Mouse (Mus musculus) heart, adult 9 months (tissue): ENCODE measurements around the gene Vcp.
A peak's percentile ranks its signal among the peaks of the same experiment; 100 is the strongest.

Source experiments
- DNase-seq, 2 experiments: peaks; one replicate each; pipeline ENCODE4 v3.0.0; 2022; ENCODE audit warnings: low spot score in 2 of 2

Vcp gene

DNA sequence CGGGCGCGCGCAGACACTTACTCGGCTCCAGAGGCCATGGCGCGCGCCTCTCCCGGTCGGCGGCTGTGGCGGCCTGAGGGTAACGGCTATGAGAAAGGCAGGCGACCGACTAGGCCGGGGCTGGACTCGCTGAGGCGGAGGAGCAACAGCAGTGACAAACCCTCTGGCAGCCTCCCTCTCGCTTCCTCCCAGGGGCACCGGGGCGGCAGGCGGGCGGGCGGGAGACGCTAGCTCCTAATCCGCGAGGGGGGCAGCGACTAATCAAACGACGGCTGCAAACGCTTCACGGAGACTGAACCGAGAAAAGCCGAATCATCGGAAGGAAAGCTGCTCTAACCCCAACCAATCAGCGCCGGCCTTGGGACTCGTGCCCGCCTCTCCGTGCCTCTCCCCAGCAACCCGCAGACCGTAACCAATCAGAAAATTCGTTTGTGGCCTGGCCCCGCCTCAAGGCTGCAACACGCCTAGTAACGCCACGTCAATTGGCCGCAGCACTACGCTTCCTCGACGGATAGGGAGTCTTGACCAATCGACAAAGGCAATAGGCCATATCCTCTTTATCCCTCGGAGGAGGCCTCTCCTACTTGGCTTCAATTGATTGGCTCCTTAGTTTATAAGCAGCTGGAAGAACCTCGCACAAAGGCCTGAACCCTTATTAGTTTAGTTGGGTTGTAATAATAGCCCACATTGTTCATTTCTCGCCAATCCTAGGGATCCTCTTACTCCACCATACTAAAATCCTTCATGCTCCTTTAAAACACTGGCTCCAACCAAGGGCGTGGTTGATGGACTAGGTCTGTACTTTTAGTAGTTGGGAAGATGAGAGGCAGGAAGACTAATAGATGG lies at the start of gene Vcp:
TSS of gene Vcp (minus strand) at position 367 of the 846 bp plus-strand sequence.
- DNase-seq, result peak; percentile 99

DNA sequence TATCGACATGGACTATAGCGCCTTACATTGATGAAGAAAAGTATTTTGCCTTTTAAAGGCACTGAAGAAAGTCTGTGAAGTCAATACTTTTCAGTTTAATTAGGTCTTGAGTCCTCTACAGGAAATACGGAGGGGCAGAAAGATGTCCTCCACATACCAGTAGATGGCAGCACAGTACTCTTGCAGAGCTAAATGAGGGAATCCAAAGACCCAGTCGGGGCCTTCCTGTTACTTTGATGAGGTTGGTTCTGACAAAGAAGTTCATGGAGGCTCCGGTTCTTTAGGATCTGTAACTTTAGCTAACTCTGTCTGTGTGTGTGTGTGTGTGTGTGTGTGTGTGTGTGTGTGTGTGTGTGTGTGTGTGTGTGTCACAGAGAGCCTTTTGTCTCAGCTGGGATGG lies 46.9 kb upstream of the Vcp start:
- DNase-seq, result peak; percentile 76 to 86

DNA sequence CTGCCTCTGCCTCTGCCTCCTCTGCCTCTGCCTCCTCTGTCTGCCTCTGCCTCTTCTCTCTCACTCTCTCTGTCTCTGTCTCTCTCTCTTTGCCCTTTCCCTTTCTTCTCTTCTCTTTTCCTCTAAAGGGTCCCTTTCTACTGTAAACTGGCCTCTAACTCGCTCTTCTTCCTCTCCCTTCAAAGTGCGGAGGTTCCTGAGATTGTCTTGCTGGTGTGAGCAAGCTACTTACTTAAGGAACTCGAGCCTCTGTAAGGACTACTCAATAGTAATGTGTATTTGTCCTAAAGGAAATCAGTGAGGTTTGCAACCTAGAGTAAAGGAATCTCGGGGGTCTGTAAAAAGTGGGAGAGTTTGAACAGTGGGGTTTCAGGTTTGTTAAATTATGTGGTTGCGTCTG lies 46.3 kb upstream of the Vcp start:
- no peak for DNase-seq

DNA sequence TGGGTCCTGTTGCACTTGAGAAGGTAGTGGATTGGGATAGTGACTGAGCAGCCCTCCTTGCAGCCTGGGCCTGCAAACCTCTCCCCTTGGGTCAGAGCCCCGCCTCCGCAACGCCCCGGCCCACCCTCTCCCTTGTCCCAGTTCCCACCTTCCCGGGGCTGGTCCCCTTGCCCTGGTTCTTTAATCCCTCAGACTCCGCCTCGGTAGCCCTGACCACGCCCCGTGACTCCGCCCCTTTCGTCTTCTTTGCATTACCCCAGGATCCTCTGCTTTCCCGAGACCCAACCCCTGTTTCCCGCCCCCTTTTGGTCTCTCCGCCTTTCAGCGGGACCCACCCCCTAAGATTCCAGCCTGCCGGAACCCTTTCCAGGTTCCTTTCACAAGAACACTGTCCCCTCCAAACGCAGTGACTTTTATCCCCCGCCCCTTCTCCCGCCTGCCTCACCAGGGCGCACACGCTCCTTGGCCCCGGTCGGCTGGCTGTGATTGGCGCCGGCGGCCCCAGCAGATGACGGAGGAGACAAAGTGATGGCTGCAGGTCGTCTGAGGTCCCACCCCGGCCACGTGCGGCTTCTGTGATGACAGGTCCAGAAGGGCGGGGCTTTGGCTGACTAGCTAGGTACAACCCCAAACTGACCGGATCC lies 45.5 kb upstream of the Vcp start, which contains the start of gene Fam214b:
TSS of gene Fam214b (minus strand) at position 562 of the 644 bp plus-strand sequence.
- DNase-seq, result peak; percentile 97 to 99

DNA sequence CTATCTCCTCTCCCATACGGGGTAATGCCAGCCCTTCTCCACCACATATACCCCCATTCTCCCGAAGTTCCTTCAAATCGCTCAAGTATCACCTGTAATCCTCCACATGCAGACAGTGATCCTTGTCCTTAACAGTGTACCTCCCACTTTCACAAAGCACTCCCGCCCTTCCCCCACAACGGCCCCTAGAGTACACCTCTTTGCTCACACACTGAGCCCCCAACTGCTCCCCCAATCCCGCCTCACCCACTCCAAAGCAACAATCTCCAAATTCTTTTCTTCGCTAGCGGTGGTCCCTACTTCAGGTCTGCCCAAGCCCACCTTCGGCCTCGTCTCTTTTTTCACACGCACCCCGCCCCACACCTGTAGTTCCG lies 45.0 kb upstream of the Vcp start:
- no peak for DNase-seq

DNA sequence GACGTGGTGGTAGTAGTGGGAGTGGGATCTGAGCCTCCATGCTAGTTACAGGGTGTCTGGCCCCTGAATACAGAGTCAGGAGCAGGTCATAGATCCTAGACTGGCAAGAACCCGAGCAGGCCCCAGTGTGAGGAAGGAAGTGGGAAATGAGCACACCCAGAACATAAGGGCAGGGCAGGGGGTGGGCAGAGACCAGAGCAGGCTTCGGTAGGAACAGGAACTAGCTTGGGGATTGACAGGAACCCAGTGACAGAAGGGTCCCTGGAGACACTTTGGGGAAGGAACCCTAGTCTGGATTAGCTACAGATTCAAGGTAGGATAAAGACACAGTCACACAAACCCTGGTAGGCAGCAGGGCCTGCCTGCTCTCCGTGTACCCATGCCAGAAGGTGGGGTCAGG lies 44.4 kb upstream of the Vcp start:
- DNase-seq, result peak; percentile 56 to 77

DNA sequence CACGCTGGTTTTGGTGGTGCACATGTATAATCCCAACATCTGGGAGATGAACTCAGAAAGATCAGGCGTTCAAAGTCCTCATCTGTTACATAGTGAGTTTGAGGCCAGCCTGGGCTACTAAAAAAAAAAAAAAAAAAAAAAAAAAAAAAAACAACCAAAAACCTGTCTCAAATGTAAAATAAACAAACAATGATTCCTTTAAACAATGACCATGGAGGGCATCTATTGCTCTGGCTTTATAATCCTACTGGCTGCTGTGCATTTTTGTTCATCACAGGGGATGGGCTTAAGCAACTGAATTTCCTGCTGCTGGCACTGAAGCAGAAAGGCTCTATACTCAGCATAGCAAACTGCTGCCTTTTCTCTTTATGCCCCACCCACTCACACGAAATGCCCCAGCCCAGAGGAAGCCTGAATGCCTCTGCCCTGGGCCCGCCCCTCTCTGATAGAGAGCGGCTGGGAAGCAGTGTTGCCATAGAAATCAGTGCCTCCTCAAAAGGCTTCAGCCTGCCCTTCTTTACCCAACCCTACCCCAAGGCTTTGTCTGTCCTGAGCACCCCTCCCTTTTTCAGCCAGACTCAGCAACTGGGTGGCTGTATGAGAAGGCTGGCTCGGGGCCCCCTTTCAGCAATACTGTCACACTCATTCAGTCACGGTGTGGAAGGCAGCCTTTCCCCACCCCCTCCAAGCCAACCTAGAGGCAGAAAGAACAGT lies 43.5 kb upstream of the Vcp start:
- DNase-seq, result peak; percentile 68 to 76

DNA sequence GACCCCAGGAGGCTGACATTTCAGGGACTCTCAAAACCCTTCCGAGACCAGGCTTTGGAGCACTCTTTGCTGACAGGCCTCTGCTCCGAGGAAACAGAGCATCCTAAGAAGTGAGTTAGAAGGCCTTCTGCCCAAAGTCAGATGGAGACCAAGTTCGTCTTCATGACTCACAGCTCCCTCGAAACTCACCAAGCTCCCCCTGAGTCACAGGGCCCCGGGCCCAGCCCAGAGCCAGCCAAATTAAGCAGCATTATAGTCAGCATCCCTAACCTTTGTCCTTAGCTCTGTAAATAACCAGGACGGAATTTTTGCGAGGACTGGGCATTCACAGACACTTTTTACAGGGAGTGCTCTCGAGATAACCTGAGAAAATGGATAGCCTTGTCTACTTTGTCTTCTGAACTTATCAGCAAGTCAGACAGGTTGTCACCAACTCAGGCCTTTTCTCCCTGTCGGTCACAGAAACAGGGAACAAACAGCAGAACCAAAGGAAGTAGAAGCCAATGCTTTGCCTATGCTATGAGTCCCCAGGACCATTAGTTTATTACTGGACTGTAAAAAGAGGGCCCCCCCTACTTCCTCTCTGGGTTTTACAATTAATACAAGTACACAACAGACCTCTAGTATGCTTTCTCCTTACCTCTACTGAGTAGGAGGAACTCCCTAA lies 40.7 kb upstream of the Vcp start:
- no peak for DNase-seq

DNA sequence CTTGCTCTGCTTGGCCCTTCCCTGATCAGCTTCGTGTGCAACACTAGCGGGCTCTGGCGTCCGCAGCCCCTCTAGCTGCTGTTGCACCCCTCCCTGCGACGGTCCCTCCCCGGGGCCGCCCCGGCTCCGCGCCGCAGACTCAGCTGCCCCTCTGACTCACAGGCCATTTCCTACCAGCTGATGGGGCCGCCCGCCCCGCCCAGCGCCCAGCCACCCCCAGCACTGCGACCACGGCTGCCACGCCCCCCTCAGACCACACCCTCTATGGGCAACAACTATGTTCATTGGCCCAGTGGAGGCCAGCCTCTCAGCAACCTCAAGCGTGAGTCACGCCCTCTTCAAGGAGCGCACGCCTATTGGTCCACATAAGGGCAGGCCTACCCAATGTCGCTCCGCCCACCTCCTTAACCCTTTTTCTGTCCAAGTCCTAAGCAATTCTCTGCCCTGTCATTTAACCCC lies 39.8 kb upstream of the Vcp start:
- DNase-seq, result peak; percentile 96 to 97

DNA sequence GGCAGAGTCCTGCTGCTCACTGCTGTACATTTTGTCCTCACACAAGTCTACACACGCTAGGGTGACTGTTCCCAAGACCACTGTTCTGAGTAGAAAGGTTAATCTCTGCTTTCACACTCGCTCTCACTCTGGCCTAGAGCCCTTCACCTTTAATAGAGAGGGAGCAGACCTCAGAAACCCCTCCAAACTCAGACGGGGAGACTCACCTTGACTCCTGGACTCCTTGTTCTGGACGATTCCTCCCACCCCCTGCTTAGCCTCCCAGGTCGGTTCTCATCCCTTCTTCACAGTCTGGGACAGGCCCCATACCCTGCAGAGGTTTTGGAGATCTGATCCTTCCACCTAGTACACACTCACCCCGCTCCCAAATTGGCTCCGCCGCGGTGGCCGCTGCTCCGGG lies 39.3 kb upstream of the Vcp start:
- no peak for DNase-seq

DNA sequence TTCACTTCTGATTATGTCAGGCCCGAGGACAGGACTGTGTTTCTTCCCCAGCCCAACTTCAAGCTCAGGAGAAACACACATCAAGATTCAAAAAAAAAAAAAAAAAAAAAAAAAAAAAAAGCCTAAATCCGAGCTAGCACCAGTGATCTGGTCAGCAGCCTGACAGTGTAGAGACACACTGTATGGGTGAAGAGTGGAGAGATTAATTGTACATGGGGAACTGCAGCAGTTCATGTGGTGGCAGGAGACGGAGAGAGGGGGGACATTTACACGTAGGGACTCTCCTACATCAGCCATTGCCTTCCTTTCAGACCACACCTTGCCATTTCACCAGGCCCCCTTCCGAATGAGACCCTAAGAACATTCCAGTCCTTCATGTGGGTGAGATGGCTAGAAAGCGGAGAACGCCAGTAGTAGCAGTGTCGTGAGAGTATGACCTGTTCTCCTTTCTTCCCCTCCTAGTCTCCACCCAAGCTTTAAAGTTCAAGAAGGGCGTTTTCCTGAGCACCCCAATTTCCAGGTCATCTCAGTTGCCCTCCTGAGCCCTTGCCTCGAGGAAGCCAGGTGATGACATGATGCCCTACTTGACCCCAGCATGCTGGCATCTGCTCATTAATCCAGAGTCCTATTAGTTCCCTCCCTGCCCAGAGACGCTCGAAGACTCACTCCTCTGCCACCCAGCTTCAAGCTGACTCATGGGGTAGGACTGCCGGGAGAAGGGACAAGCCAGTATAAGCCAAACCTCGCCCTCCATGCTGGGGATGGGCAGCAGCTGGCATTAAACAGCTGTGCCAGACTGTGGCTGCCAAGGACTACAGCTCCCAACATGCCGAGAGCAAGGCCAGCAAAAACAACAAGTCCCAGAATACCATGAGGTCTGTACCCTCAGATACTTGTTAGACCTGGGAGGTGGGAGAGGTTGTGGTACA lies 38.5 kb upstream of the Vcp start:
- DNase-seq, result peak; percentile 46 to 53

DNA sequence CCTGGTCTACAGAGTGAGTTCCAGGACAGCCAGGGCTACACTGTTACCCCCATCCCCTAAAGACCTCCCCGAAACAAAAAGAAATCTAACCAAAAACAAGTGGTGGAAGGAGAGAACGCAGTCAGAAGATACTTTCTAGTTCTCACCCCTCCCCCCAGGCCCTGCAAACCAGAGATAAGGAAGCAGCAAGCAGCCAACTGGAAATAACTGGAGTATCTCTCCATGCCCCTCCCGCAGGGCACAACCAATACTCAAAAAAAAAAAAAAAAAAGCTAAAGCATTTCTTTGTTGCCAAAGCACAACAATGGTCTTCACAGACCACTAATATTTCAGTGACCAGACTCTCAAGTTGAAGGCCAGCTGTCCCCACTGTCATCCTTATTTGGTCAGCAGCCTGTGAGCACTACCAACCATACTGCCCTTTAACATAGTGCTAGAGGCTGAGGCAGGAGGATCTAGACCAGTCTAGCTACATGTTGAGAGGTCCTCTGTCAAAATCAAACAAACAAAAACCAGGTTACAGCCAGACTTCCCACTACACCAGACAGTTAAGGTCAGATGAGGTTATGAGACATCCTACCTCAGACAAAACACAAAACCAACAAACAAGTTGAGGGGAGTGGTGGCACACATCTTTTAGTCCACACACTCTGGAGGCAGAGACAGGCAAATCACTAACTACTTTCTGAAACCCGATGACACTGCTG lies 37.7 kb upstream of the Vcp start:
- no peak for DNase-seq

DNA sequence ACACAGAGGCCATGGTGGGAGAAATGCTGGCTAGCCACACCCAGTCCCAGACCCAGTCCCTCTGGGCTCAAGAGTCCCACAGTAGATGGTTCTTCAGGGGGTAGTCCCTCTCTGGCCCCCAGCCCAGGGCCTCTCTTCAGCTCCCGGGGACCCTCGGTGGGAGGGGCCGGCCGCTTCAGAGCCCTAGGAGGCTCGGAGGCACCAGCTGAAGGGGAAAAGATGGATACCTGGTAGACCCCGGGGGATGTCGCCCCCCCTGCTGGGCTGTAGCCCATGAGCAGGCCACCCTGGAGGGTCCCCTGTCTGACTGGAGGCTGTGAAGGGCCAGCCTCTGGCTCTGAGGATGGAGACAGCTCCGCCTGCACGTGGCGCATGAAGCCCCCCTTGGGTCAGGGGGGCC lies 36.0 kb upstream of the Vcp start:
- DNase-seq, result no peak

DNA sequence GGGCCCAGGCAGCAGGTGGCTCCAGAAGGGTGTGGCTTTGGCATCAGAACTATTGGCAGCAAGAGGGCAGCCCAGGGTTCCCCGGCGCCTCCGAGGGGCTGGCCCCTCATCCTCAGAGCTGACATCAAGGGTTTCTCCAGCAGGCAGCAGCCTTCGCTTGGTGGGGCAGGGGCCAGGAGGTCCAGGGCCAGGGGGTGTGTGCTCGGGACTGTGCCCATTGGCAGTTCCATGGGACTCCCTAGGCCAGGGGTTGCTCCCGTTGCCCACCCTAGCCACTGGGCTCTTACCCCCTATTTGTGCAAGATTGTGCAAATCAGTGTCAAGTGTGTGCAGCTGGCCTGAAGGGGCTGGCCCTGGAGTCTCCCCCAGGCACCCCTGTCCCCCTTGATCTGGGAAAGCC lies 35.5 kb upstream of the Vcp start:
- no peak for DNase-seq

DNA sequence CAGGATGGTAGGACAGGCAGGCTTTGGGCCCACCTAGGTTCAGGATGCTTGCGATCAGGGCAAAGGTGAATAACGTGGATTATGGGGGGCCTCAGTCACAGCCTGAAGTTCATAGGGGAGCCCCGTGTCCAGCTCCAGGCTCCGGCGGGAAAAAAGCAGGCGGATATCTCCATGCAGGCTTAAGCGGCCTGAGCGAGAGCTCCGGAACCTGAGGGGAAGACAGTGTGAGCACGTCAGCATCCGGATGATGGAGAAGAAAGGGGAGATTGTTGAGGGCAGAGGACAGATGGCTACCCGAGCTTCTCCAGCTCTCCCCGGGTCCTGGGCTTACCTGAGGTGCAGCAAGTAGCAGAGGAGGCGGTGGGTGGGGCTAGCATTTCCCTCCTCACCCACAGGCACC lies 33.2 kb upstream of the Vcp start:
- DNase-seq, result no peak

DNA sequence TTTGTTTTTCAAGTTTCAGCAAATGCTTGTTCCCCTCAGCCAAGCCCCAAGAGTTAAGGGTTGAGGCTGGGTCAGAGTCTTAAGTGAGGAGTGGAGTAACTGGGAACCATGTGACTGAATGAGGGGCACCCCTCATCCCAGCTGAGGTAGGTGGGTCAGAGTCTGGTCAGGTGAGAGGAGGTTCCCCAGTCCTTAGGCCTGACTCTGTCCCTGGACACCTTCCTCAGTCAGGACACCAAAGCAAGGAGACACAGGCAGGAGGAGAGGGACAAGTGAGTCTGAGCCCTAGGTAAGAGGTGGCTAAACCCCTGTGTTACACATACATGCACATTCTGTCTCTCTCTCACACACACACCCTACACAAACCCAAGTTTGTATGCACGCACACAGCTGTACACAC lies 32.2 kb upstream of the Vcp start:
- DNase-seq, result no peak

DNA sequence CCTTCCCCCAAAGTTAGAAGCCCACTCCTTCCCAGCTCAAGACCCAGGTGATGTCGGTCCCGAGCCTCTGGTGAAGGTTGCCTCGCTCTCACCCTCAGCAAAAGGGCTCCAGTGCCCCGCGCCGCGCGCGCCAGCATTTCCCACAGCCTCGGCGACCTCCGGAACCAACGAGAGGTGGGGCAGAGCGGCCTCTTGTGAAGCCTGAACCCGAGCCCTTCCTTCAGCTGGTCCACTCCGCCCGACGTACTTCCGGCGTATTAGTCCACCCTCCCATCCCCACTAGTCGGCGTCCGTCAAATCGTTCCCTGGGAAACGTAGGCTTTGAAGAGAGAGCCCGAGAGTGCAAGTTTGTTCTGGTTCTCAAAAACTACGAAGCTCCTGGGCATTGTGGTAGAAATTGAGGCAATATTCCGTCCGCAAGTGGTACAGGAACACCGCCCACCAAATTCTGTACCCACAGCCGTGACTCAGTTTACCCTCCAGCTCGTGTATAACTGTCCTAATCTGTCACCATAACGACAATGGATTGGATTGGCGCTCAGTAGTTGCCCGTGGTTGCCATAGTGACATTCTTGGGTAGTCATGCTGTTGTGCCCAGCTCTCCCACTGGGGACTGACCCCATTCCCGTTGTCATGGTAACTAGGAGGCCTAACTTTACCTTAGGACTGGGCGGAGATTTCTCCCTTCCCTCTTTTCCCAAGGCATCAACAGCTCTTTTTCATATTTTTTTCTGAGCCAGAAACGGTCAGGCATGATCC lies 31.1 kb upstream of the Vcp start, which contains the start of gene Stoml2:
TSS of gene Stoml2 (minus strand) at position 474 of the 759 bp plus-strand sequence.
- peak; percentile 92 to 93 for DNase-seq

DNA sequence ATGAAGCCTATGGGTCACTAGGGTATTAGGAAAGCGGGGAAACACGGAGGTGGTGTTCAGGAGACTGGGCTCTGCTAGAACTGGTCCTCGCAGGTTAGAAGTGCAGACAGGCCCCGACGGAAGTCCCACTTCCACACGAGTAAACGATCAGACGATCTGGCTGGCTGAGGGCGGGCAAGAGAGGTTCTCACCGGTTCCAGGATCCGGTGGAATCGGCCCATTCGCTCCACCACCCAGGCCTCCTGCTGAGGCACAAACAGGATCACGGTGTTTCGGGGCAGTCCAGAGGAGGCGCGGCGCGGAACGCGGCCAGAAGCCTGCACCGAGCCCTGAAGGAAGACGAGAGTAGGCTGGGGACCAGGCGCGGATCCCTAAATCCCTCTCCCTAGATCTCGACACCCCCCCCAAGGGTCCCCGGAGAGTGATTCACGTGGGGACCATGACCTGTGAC lies 30.5 kb upstream of the Vcp start:
- DNase-seq, result no peak

DNA sequence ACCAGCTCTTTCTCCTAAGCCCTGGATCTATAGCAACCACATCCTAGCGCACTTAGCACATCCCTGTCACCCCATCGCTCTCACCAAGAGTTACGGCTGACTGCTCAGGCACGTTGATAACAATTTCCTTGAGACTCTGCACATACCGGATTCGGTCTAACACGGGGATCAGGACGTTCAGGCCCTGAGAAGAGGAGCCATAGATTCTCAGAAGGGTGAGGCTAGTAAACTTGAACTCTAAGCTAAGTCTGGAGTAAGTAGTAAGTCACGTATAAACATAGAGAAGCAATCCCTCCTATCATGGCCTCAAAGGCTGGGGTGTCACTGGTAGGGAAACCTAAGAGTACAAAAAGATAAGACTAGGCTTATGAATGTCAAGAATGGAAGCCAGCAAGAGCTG lies 30.0 kb upstream of the Vcp start:
- no peak for DNase-seq
